Mouse (Mus musculus) liver, embryonic 11.5 days (tissue): ENCODE measurements around the gene Hspb1. TPM values are rescaled to one million over a fixed set of nuclear protein-coding genes. Genes with fewer than 3 reads are reported as not detected.
A peak's percentile ranks its signal among the peaks of the same experiment; 100 is the strongest.

Source experiments
- ATAC-seq: fragments of 200-750 bp; cut with Nextera tagmentation; replicated peaks from 2 replicates; pipeline ENCODE4 v1.8.0; 2017; ENCODE audit warnings: moderate number of reproducible peaks, mild to moderate bottlenecking, moderate TSS enrichment, moderate library complexity; ENCODE audit not compliant: low FRiP score
- DNase-seq: peaks from one replicate; pipeline ENCODE4 v3.0.0-alpha.2; 2017; ENCODE audit warnings: low spot score
- H3K27ac ChIP-seq: fragments of 300-500 bp; sonication (generic); 2 replicates; pipeline ENCODE4 v1.5.1; 2014; ENCODE audit warnings: mild to moderate bottlenecking, low read depth, low read length, control low read depth
- H3K27me3 ChIP-seq: fragments of 300-500 bp; sonication (generic); replicated peaks from 2 replicates; pipeline ENCODE4 v1.6.1; 2014; ENCODE audit warnings: low read length, mixed read lengths; ENCODE audit not compliant: control insufficient read depth, insufficient read depth
- H3K36me3 ChIP-seq: fragments of 300-500 bp; sonication (generic); 2 replicates; pipeline ENCODE4 v1.6.1; 2014; ENCODE audit warnings: mild to moderate bottlenecking, low read length, moderate library complexity, mixed read lengths; ENCODE audit not compliant: control insufficient read depth, insufficient read depth
- H3K4me1 ChIP-seq: fragments of 300-500 bp; sonication (generic); replicated peaks from 2 replicates; pipeline ENCODE4 v1.6.1; 2014; ENCODE audit warnings: low read length, mixed read lengths; ENCODE audit not compliant: control insufficient read depth, insufficient read depth
- H3K4me2 ChIP-seq: fragments of 300-500 bp; sonication (generic); 2 replicates; pipeline ENCODE4 v1.6.1; 2014; ENCODE audit warnings: mild to moderate bottlenecking, control low read depth, moderate library complexity
- H3K4me3 ChIP-seq: fragments of 300-500 bp; sonication (generic); 2 replicates; pipeline ENCODE4 v1.5.1; 2014; ENCODE audit warnings: low read depth, low read length, control low read depth
- H3K9ac ChIP-seq: fragments of 300-500 bp; sonication (generic); 2 replicates; pipeline ENCODE4 v1.6.1; 2014; ENCODE audit warnings: low read depth, low read length, control low read depth
- H3K9me3 ChIP-seq: fragments of 300-500 bp; sonication (generic); 2 replicates; pipeline ENCODE4 v1.6.1; 2016; ENCODE audit warnings: low read length, inconsistent platforms, mixed read lengths; ENCODE audit not compliant: control insufficient read depth
- WGBS: fragments of 180-500 bp; shearing (Covaris S2); extraction: QIAGEN DNeasy Blood & Tissue Kit; methylation state at CpG from one replicate; pipeline ENCODE4 v1.1.7; 2014; 5-methylcytosine and 5-hydroxymethylcytosine counted together
- polyA plus RNA-seq: library from polyadenylated mRNA; unstranded; fragments of >200 nt; fragmentation: Nextera tagmentation; extraction: Ambion mirVana; gene quantifications from 2 replicates; pipeline ENCODE4 v1.2.1, GENCODE M21; 2014

The Hspb1 gene
- polyA plus RNA-seq, 1 experiment from 2014 or later, result 22.1 TPM

GRCm38 (mm10) chr5:135892589-135893351 lies 5.1 kb downstream of the Hspb1 start:
- no peak overlapping the region for H3K27ac ChIP-seq
- no peak overlapping the region for H3K9ac ChIP-seq
- H3K9me3 ChIP-seq, result no peaks in the 10 kb centered on the region

GRCm38 (mm10) chr5:135894958-135895357 lies 7.2 kb downstream of the Hspb1 start:
- Histone ChIP-seq H3K4me2 (no peak overlapping the region), H3K4me3 (no peak overlapping the region), H3K36me3 (no peaks in the 10 kb centered on the region), H3K27ac (no peak overlapping the region), H3K9me3 (no peaks in the 10 kb centered on the region), H3K27me3 (peaks cover 19% of the 10 kb centered on the region), H3K9ac (no peak overlapping the region), H3K4me1 (no peaks in the 10 kb centered on the region)
- no peak for DNase-seq
- WGBS, result 72% methylated on average over 6 of the region's 6 CpGs
- ATAC-seq, result no peak

More at GRCm38 (mm10) chr5:135892589-135893351, 5.1 kb downstream of the Hspb1 start:
- ATAC-seq (no peak), DNase-seq (no peak)
- H3K27me3 ChIP-seq, result peaks cover 39% of the 10 kb centered on the region
- H3K4me1 ChIP-seq, result no peaks in the 10 kb centered on the region
- H3K36me3 ChIP-seq, result no peaks in the 10 kb centered on the region
- no peak overlapping the region for H3K4me3 ChIP-seq
- WGBS, result 52% methylated on average over 9 of the region's 9 CpGs
- no peak overlapping the region for H3K4me2 ChIP-seq

GRCm38 (mm10) chr5:135898028-135898427 lies 10.3 kb downstream of the Hspb1 start:
- no peaks in the 10 kb centered on the region for H3K9me3 ChIP-seq
- H3K4me1 ChIP-seq, result no peaks in the 10 kb centered on the region
- no peak overlapping the region for H3K27ac ChIP-seq
- no peak overlapping the region for H3K9ac ChIP-seq
- no peaks in the 10 kb centered on the region for H3K27me3 ChIP-seq
- WGBS, result 12% methylated on average over 3 of the region's 3 CpGs
- ATAC-seq (no peak), DNase-seq (no peak)
- H3K4me3 ChIP-seq, result no peak overlapping the region
- no peaks in the 10 kb centered on the region for H3K36me3 ChIP-seq
- H3K4me2 ChIP-seq, result no peak overlapping the region

GRCm38 (mm10) chr5:135898995-135899394 lies 11.3 kb downstream of the Hspb1 start:
- 56% methylated on average over 4 of the region's 4 CpGs for WGBS
- no peak overlapping the region for H3K4me2 ChIP-seq
- H3K9ac ChIP-seq, result no peak overlapping the region
- no peak for DNase-seq
- no peaks in the 10 kb centered on the region for H3K36me3 ChIP-seq
- no peak overlapping the region for H3K27ac ChIP-seq
- ATAC-seq, result no peak
- no peaks in the 10 kb centered on the region for H3K9me3 ChIP-seq
- H3K4me1 ChIP-seq, result 0 out of 2 replicates have a peak, but pooled peaks cover 3% of the 10 kb centered on the region
- no peaks in the 10 kb centered on the region for H3K27me3 ChIP-seq
- H3K4me3 ChIP-seq, result no peak overlapping the region

- DNase-seq (no peak), ATAC-seq (no peak)
- no peak overlapping the region for H3K4me2 ChIP-seq
- H3K27ac ChIP-seq, result no peak overlapping the region
- no peaks in the 10 kb centered on the region for H3K27me3 ChIP-seq
- H3K4me1 ChIP-seq, result peaks cover 3% of the 10 kb centered on the region; the same call in 1 of the 2 replicates
- H3K36me3 ChIP-seq, result no peaks in the 10 kb centered on the region
- no peaks in the 10 kb centered on the region for H3K9me3 ChIP-seq
- no peak overlapping the region for H3K4me3 ChIP-seq
- 65% methylated on average over 4 of the region's 4 CpGs for WGBS
- H3K9ac ChIP-seq, result no peak overlapping the region
Observed at GRCm38 (mm10) chr5:135899833-135900232, 12.1 kb downstream of the Hspb1 start.

- Histone ChIP-seq H3K27ac (no peak overlapping the region), H3K4me1 (peaks cover 3% of the 10 kb centered on the region; the same call in 1 of the 2 replicates), H3K36me3 (no peaks in the 10 kb centered on the region), H3K4me3 (no peak overlapping the region), H3K9me3 (no peaks in the 10 kb centered on the region), H3K4me2 (no peak overlapping the region), H3K27me3 (no peaks in the 10 kb centered on the region), H3K9ac (no peak overlapping the region)
- WGBS, result 74% methylated on average over 3 of the region's 3 CpGs
- DNase-seq (no peak), ATAC-seq (no peak)
Observed at GRCm38 (mm10) chr5:135900701-135901100, 13.0 kb downstream of the Hspb1 start.

GRCm38 (mm10) chr5:135901354-135902095 lies 13.8 kb downstream of the Hspb1 start:
- Histone ChIP-seq H3K27ac (no peak overlapping the region), H3K9ac (no peak overlapping the region), H3K9me3 (no peaks in the 10 kb centered on the region), H3K36me3 (peaks cover under 1% of the 10 kb centered on the region; the same call in 1 of the 2 replicates), H3K4me3 (no peak overlapping the region), H3K27me3 (no peaks in the 10 kb centered on the region), H3K4me2 (no peak overlapping the region), H3K4me1 (peaks cover 3% of the 10 kb centered on the region; the same call in 1 of the 2 replicates)
- no peak for ATAC-seq
- no peak for DNase-seq
- 55% methylated on average over 6 of the region's 6 CpGs for WGBS

GRCm38 (mm10) chr5:135903058-135903457 lies 15.3 kb downstream of the Hspb1 start:
- DNase-seq (no peak), ATAC-seq (no peak)
- peak overlapping the region; percentile 37 for H3K4me3 ChIP-seq
- peak overlapping the region; percentile 72 for H3K4me2 ChIP-seq
- H3K36me3 ChIP-seq, result peaks cover 6% of the 10 kb centered on the region
- H3K4me1 ChIP-seq, result peaks cover 3% of the 10 kb centered on the region
- no peaks in the 10 kb centered on the region for H3K27me3 ChIP-seq
- no peak overlapping the region for H3K27ac ChIP-seq
- H3K9ac ChIP-seq, result no peak overlapping the region
- H3K9me3 ChIP-seq, result no peaks in the 10 kb centered on the region
- WGBS, result 36% methylated on average over 7 of the region's 7 CpGs
